Mouse (Mus musculus) kidney, embryonic 16.5 days (tissue): ENCODE results near the gene Rbm6. TPM values are rescaled to one million over a fixed set of nuclear protein-coding genes. Genes with fewer than 3 reads are reported as not detected.

ENCODE experiments used
- ATAC-seq: fragments of 200-750 bp; cut with Nextera tagmentation; 2 replicates; pipeline ENCODE4 v1.8.0; 2017; ENCODE audit warnings: moderate TSS enrichment; ENCODE audit not compliant: low FRiP score, low TSS enrichment
- H3K27ac ChIP-seq: fragments of 300-500 bp; sonication (generic); 2 replicates; pipeline ENCODE4 v1.5.1; 2014; ENCODE audit warnings: low read length
- H3K27me3 ChIP-seq: fragments of 300-500 bp; sonication (generic); 2 replicates; pipeline ENCODE4 v1.6.1; 2014; ENCODE audit warnings: low read length, control low read depth, mixed read lengths; ENCODE audit not compliant: insufficient read depth
- H3K36me3 ChIP-seq: fragments of 300-500 bp; sonication (generic); 2 replicates; pipeline ENCODE4 v1.6.1; 2014; ENCODE audit warnings: low read length, control low read depth, mixed read lengths; ENCODE audit not compliant: insufficient read depth
- H3K4me1 ChIP-seq: fragments of 300-500 bp; sonication (generic); 2 replicates; pipeline ENCODE4 v1.6.1; 2014; ENCODE audit warnings: low read length, control low read depth, mixed read lengths; ENCODE audit not compliant: insufficient read depth
- H3K4me2 ChIP-seq: fragments of 300-500 bp; sonication (generic); replicated peaks from 2 replicates; pipeline ENCODE4 v1.6.1; 2014; ENCODE audit warnings: low read depth, low read length
- H3K4me3 ChIP-seq: fragments of 300-500 bp; sonication (generic); 2 replicates; pipeline ENCODE4 v1.5.1; 2014; ENCODE audit warnings: mild to moderate bottlenecking, low read length
- H3K9ac ChIP-seq: fragments of 300-500 bp; sonication (generic); replicated peaks from 2 replicates; pipeline ENCODE4 v1.6.1; 2014; ENCODE audit warnings: low read length
- H3K9me3 ChIP-seq: fragments of 300-500 bp; sonication (generic); 2 replicates; pipeline ENCODE4 v1.6.1; 2016; ENCODE audit warnings: low read length, control low read depth
- WGBS: fragments of 180-500 bp; shearing (Covaris S2); extraction: QIAGEN DNeasy Blood & Tissue Kit; methylation state at CpG from one replicate; pipeline ENCODE4 v1.1.7; 2014; 5-methylcytosine and 5-hydroxymethylcytosine counted together
- polyA plus RNA-seq: library from polyadenylated mRNA; unstranded; fragments of >200 nt; fragmentation: Nextera tagmentation; extraction: Ambion mirVana; gene quantifications from 2 replicates; pipeline ENCODE4 v1.2.1, GENCODE M21; 2015

Gene Rbm6
- 71.5 and 83.7 TPM in 2 replicates for polyA plus RNA-seq

- H3K27me3 ChIP-seq, result no peaks in the 10 kb centered on the region
- peak within 1 kb of the TSS; percentile 99 for H3K4me3 ChIP-seq
- 8% methylated on average over 14 of the region's 14 CpGs for WGBS
- peak within 1 kb of the TSS; percentile 83 for H3K4me2 ChIP-seq
- no peak for ATAC-seq
- no peaks in the 10 kb centered on the region for H3K9me3 ChIP-seq
- peaks cover 13% of the 10 kb centered on the region for H3K4me1 ChIP-seq
- peak within 1 kb of the TSS; percentile 95 for H3K27ac ChIP-seq
- H3K9ac ChIP-seq, result peak within 1 kb of the TSS; percentile 97
- H3K36me3 ChIP-seq, result no peaks in the 10 kb centered on the region
Measured at GRCm38 (mm10) chr9:107873137-107873536, at the start of gene Rbm6. Gene Rbm6 (minus strand): TSS chr9:107873237.

GRCm38 (mm10) chr9:107919441-107919840 is 46.4 kb upstream of the Rbm6 start:
- H3K4me1 ChIP-seq, result peaks cover 12% of the 10 kb centered on the region
- WGBS, result 87% methylated on average over 5 of the region's 5 CpGs
- H3K27ac ChIP-seq, result no peak overlapping the region
- no peak overlapping the region for H3K4me3 ChIP-seq
- no peak for ATAC-seq
- H3K36me3 ChIP-seq, result no peaks in the 10 kb centered on the region
- no peak overlapping the region for H3K4me2 ChIP-seq
- no peaks in the 10 kb centered on the region for H3K27me3 ChIP-seq
- H3K9ac ChIP-seq, result no peak overlapping the region
- H3K9me3 ChIP-seq, result no peaks in the 10 kb centered on the region

GRCm38 (mm10) chr9:107918884-107919283 is 45.8 kb upstream of the Rbm6 start:
- Histone ChIP-seq H3K4me1 (peaks cover 12% of the 10 kb centered on the region), H3K27ac (no peak overlapping the region), H3K4me2 (no peak overlapping the region), H3K36me3 (no peaks in the 10 kb centered on the region), H3K4me3 (no peak overlapping the region), H3K27me3 (no peaks in the 10 kb centered on the region), H3K9me3 (no peaks in the 10 kb centered on the region), H3K9ac (no peak overlapping the region)
- no peak for ATAC-seq
- 86% methylated on average over 6 of the region's 6 CpGs for WGBS

GRCm38 (mm10) chr9:107917895-107918608 is 45.0 kb upstream of the Rbm6 start:
- Histone ChIP-seq H3K4me2 (no peak overlapping the region), H3K9me3 (no peaks in the 10 kb centered on the region), H3K9ac (no peak overlapping the region; the same call in 1 of the 2 replicates), H3K4me1 (peaks cover 12% of the 10 kb centered on the region), H3K4me3 (no peak overlapping the region), H3K27me3 (no peaks in the 10 kb centered on the region), H3K36me3 (no peaks in the 10 kb centered on the region), H3K27ac (no peak overlapping the region)
- peak; percentile 15; the same call in 1 of the 2 replicates for ATAC-seq
- WGBS, result 30% methylated on average over 13 of the region's 13 CpGs

- no peak overlapping the region for H3K4me2 ChIP-seq
- ATAC-seq, result no peak
- peaks cover 12% of the 10 kb centered on the region for H3K4me1 ChIP-seq
- no peaks in the 10 kb centered on the region for H3K27me3 ChIP-seq
- H3K9ac ChIP-seq, result no peak overlapping the region
- no peak overlapping the region for H3K27ac ChIP-seq
- 51% methylated on average over 16 of the region's 16 CpGs for WGBS
- H3K9me3 ChIP-seq, result no peaks in the 10 kb centered on the region
- no peaks in the 10 kb centered on the region for H3K36me3 ChIP-seq
- no peak overlapping the region for H3K4me3 ChIP-seq
Measured at GRCm38 (mm10) chr9:107914764-107915420, 41.9 kb upstream of the Rbm6 start.

- H3K4me2 ChIP-seq, result no peak overlapping the region
- H3K4me1 ChIP-seq, result peaks cover 36% of the 10 kb centered on the region
- no peaks in the 10 kb centered on the region for H3K36me3 ChIP-seq
- no peak for ATAC-seq
- H3K27ac ChIP-seq, result no peak overlapping the region
- H3K4me3 ChIP-seq, result no peak overlapping the region
- WGBS, result 87% methylated on average over 15 of the region's 15 CpGs
- no peaks in the 10 kb centered on the region for H3K9me3 ChIP-seq
- no peak overlapping the region for H3K9ac ChIP-seq
- no peaks in the 10 kb centered on the region for H3K27me3 ChIP-seq
Measured at GRCm38 (mm10) chr9:107910025-107910769, 37.2 kb upstream of the Rbm6 start.

GRCm38 (mm10) chr9:107908410-107909158 is 35.5 kb upstream of the Rbm6 start:
- H3K27me3 ChIP-seq, result no peaks in the 10 kb centered on the region
- H3K9me3 ChIP-seq, result no peaks in the 10 kb centered on the region
- no peak for ATAC-seq
- H3K27ac ChIP-seq, result no peak overlapping the region
- peak overlapping the region; percentile 5; the same call in 1 of the 2 replicates for H3K9ac ChIP-seq
- 27% methylated on average over 18 of the region's 18 CpGs for WGBS
- H3K4me1 ChIP-seq, result peaks cover 39% of the 10 kb centered on the region
- peak overlapping the region; percentile 42 for H3K4me2 ChIP-seq
- H3K4me3 ChIP-seq, result peak overlapping the region; percentile 18
- no peaks in the 10 kb centered on the region for H3K36me3 ChIP-seq

GRCm38 (mm10) chr9:107907801-107908120 is 34.7 kb upstream of the Rbm6 start:
- ATAC-seq, result no peak
- Histone ChIP-seq H3K27ac (no peak overlapping the region), H3K9me3 (no peaks in the 10 kb centered on the region), H3K27me3 (no peaks in the 10 kb centered on the region), H3K36me3 (no peaks in the 10 kb centered on the region), H3K9ac (no peak overlapping the region), H3K4me1 (peaks cover 39% of the 10 kb centered on the region), H3K4me2 (peak overlapping the region; percentile 74), H3K4me3 (peak overlapping the region; percentile 3; the same call in 1 of the 2 replicates)
- WGBS, result 76% methylated on average over 14 of the region's 14 CpGs

GRCm38 (mm10) chr9:107906967-107907800 is 34.1 kb upstream of the Rbm6 start:
- Histone ChIP-seq H3K4me3 (peak overlapping the region; percentile 44), H3K9me3 (no peaks in the 10 kb centered on the region), H3K4me1 (peaks cover 39% of the 10 kb centered on the region), H3K36me3 (no peaks in the 10 kb centered on the region), H3K27me3 (no peaks in the 10 kb centered on the region), H3K9ac (peak overlapping the region; percentile 62), H3K27ac (no peak overlapping the region; the same call in 1 of the 2 replicates), H3K4me2 (peak overlapping the region; percentile 74)
- no peak for ATAC-seq
- 48% methylated on average over 31 of the region's 31 CpGs for WGBS
